Mouse (Mus musculus) MEL (cell line): ENCODE measurements around the gene Pcca. TPM values are rescaled to one million over a fixed set of nuclear protein-coding genes. Genes with fewer than 3 reads are reported as not detected.

Experiments
- DNase-seq: peaks from one replicate; pipeline ENCODE4 v3.0.0; 2011; ENCODE audit warnings: low read depth, low spot score
- H3K27ac ChIP-seq: 2 replicates; pipeline ENCODE4 v1.5.1; 2012; ENCODE audit warnings: low read depth, mild to moderate bottlenecking, control low read depth, low read length, moderate library complexity; ENCODE audit not compliant: control insufficient read depth
- H3K27me3 ChIP-seq, 2 experiments: fragments of 150-350 bp in 1 of 2; sonication (generic) in 1 of 2; 2 replicates each; pipeline ENCODE4 v1.6.1; 2012; ENCODE audit warnings: low read length in 2 of 2, mild to moderate bottlenecking in 2 of 2, improper control_type of control experiment in 1 of 2, moderate library complexity in 1 of 2; ENCODE audit not compliant: insufficient read depth in 2 of 2, control insufficient read depth in 1 of 2
- H3K36me3 ChIP-seq, 2 experiments: 2 replicates each; pipeline ENCODE4 v1.6.1; 2012 to 2014; ENCODE audit warnings: low read length in 2 of 2, improper control_type of control experiment in 1 of 2, inconsistent platforms in 1 of 2, mild to moderate bottlenecking in 1 of 2; ENCODE audit not compliant: insufficient read depth in 2 of 2, control insufficient read depth in 1 of 2
- H3K4me1 ChIP-seq, 2 experiments: fragments of 150-350 bp in 1 of 2; sonication (generic) in 1 of 2; 2 replicates each; pipeline ENCODE4 v1.6.1; 2012; ENCODE audit warnings: low read length in 2 of 2, improper control_type of control experiment in 1 of 2, mild to moderate bottlenecking in 1 of 2; ENCODE audit not compliant: insufficient read depth in 2 of 2, control insufficient read depth in 1 of 2
- H3K4me3 ChIP-seq, 2 experiments: fragments of 150-350 bp in 1 of 2; sonication (generic) in 1 of 2; 2 replicates each; pipeline ENCODE4 v1.5.1; 2012; ENCODE audit warnings: low read depth in 2 of 2, low read length in 2 of 2, mild to moderate bottlenecking in 2 of 2, moderate library complexity in 2 of 2, control low read depth in 1 of 2, improper control_type of control experiment in 1 of 2; ENCODE audit not compliant: control insufficient read depth in 1 of 2, insufficient read depth in 1 of 2
- H3K79me2 ChIP-seq: 2 replicates; pipeline ENCODE4 v1.6.1; 2012; ENCODE audit warnings: mild to moderate bottlenecking, low read length, moderate library complexity; ENCODE audit not compliant: control insufficient read depth, poor library complexity, insufficient read depth
- H3K9ac ChIP-seq: 2 replicates; pipeline ENCODE4 v1.6.1; 2012; ENCODE audit warnings: low read depth, mild to moderate bottlenecking, control low read depth, low read length, moderate library complexity; ENCODE audit not compliant: control insufficient read depth, poor library complexity, severe bottlenecking
- H3K9me3 ChIP-seq: fragments of 150-350 bp; sonication (generic); replicated peaks from 2 replicates; pipeline ENCODE4 v1.6.1; 2012; ENCODE audit warnings: mild to moderate bottlenecking, low read length, improper control_type of control experiment, moderate library complexity; ENCODE audit not compliant: insufficient read depth
- BHLHE40 ChIP-seq: IDR thresholded peaks from 2 replicates; pipeline ENCODE4 v1.6.1; 2012; ENCODE audit warnings: low read depth, mild to moderate bottlenecking, inconsistent platforms, low read length, improper control_type of control experiment, borderline replicate concordance
- CHD1 ChIP-seq: IDR thresholded peaks from 2 replicates; pipeline ENCODE4 v1.6.1; 2012; ENCODE audit warnings: low read depth, mild to moderate bottlenecking, inconsistent platforms, low read length, improper control_type of control experiment
- CHD2 ChIP-seq: IDR thresholded peaks from 2 replicates; pipeline ENCODE4 v1.6.1; 2011; ENCODE audit warnings: low read length, improper control_type of control experiment
- CTCF ChIP-seq, 3 experiments: IDR thresholded peaks in 2 of 3; conservative IDR thresholded peaks in 1 of 3; 2 replicates each; pipeline ENCODE4 v1.5.1; 2011 to 2012; ENCODE audit warnings: low read length in 3 of 3, low read depth in 2 of 3, mild to moderate bottlenecking in 2 of 3, improper control_type of control experiment in 1 of 3, inconsistent platforms in 1 of 3, mixed read lengths in 1 of 3, moderate library complexity in 1 of 3; ENCODE audit not compliant: control insufficient read depth in 1 of 3, insufficient read depth in 1 of 3, poor library complexity in 1 of 3, severe bottlenecking in 1 of 3
- EP300 ChIP-seq, 2 experiments: IDR thresholded peaks; 2 replicates each; pipeline ENCODE4 v1.6.1; 2011; ENCODE audit warnings: improper control_type of control experiment in 2 of 2, low read length in 2 of 2, low read depth in 1 of 2, mild to moderate bottlenecking in 1 of 2
- GABPA ChIP-seq: IDR thresholded peaks from 2 replicates; pipeline ENCODE4 v1.6.1; 2012; ENCODE audit warnings: low read depth, mild to moderate bottlenecking, inconsistent platforms, low read length, improper control_type of control experiment, moderate library complexity
- GATA1 ChIP-seq: IDR thresholded peaks from 2 replicates; pipeline ENCODE4 v1.6.1; 2011; ENCODE audit warnings: low read depth, low read length, improper control_type of control experiment
- JUND ChIP-seq: IDR thresholded peaks from 2 replicates; pipeline ENCODE4 v1.6.1; 2011; ENCODE audit warnings: low read depth, mild to moderate bottlenecking, improper control_type of control experiment, low read length
- KAT2A ChIP-seq: conservative IDR thresholded peaks from 2 replicates; pipeline ENCODE4 v1.6.1; 2012; ENCODE audit warnings: low read depth, low read length, improper control_type of control experiment, inconsistent platforms
- MAZ ChIP-seq: IDR thresholded peaks from 2 replicates; pipeline ENCODE4 v1.6.1; 2012; ENCODE audit warnings: low read depth, mild to moderate bottlenecking, inconsistent platforms, low read length, improper control_type of control experiment
- MYC ChIP-seq: IDR thresholded peaks from 2 replicates; pipeline ENCODE4 v1.6.1; 2011; ENCODE audit warnings: low read depth, mild to moderate bottlenecking, low read length, improper control_type of control experiment, moderate library complexity
- POLR2A ChIP-seq, 2 experiments: IDR thresholded peaks; 2 replicates each; pipeline ENCODE4 v1.6.1; 2011 to 2012; ENCODE audit warnings: low read length in 2 of 2, mild to moderate bottlenecking in 2 of 2, control low read depth in 1 of 2, improper control_type of control experiment in 1 of 2, low read depth in 1 of 2, moderate library complexity in 1 of 2; ENCODE audit not compliant: control insufficient read depth in 1 of 2, insufficient read depth in 1 of 2, poor library complexity in 1 of 2
- POLR2AphosphoS2 ChIP-seq: IDR thresholded peaks from 2 replicates; pipeline ENCODE4 v1.6.1; 2011; ENCODE audit warnings: low read length, improper control_type of control experiment
- POLR2AphosphoS5 ChIP-seq: IDR thresholded peaks from 2 replicates; pipeline ENCODE4 v1.6.1; 2012; ENCODE audit warnings: low read depth, borderline replicate concordance, mild to moderate bottlenecking, inconsistent platforms, low read length, moderate library complexity, mixed read lengths
- RAD21 ChIP-seq: IDR thresholded peaks from 2 replicates; pipeline ENCODE4 v1.6.1; 2011; ENCODE audit warnings: mild to moderate bottlenecking, low read depth, low read length, improper control_type of control experiment
- RCOR1 ChIP-seq: IDR thresholded peaks from 2 replicates; pipeline ENCODE4 v1.6.1; 2012; ENCODE audit warnings: low read depth, mild to moderate bottlenecking, inconsistent platforms, low read length, improper control_type of control experiment
- SMC3 ChIP-seq: IDR thresholded peaks from 2 replicates; pipeline ENCODE4 v1.6.1; 2011; ENCODE audit warnings: low read depth, low read length, improper control_type of control experiment
- TAL1 ChIP-seq: IDR thresholded peaks from 2 replicates; pipeline ENCODE4 v1.6.1; 2012; ENCODE audit warnings: mild to moderate bottlenecking, inconsistent platforms, low read length, moderate library complexity, mixed read lengths
- TCF12 ChIP-seq: IDR thresholded peaks from 2 replicates; pipeline ENCODE4 v1.6.1; 2014; ENCODE audit warnings: low read depth, mild to moderate bottlenecking, inconsistent platforms, low read length, improper control_type of control experiment, moderate library complexity
- USF1 ChIP-seq: IDR thresholded peaks from 2 replicates; pipeline ENCODE4 v1.6.1; 2014; ENCODE audit warnings: low read depth, mild to moderate bottlenecking, inconsistent platforms, low read length, improper control_type of control experiment, moderate library complexity
- USF2 ChIP-seq, 2 experiments: IDR thresholded peaks; 2 replicates each; pipeline ENCODE4 v1.6.1; 2011 to 2012; ENCODE audit warnings: improper control_type of control experiment in 2 of 2, low read length in 2 of 2, borderline replicate concordance in 1 of 2, inconsistent platforms in 1 of 2, low read depth in 1 of 2, mild to moderate bottlenecking in 1 of 2; ENCODE audit not compliant: insufficient read depth in 1 of 2
- ZC3H11A ChIP-seq: IDR thresholded peaks from 2 replicates; pipeline ENCODE4 v1.6.1; 2012; ENCODE audit warnings: low read depth, mild to moderate bottlenecking, inconsistent platforms, low read length, improper control_type of control experiment
- ZMIZ1 ChIP-seq: IDR thresholded peaks from 2 replicates; pipeline ENCODE4 v1.6.1; 2012; ENCODE audit warnings: low read depth, mild to moderate bottlenecking, inconsistent platforms, low read length, improper control_type of control experiment, moderate library complexity
- ZNF384 ChIP-seq: IDR thresholded peaks from 2 replicates; pipeline ENCODE4 v1.6.1; 2012; ENCODE audit warnings: low read depth, mild to moderate bottlenecking, inconsistent platforms, low read length, improper control_type of control experiment
- polyA plus RNA-seq, 2 experiments: library from polyadenylated mRNA; stranded (reverse) in 1 of 2; unstranded in 1 of 2; fragments of >175 nt in 1 of 2; fragments of >200 nt in 1 of 2; gene quantifications; 2 replicates each; pipeline versions ENCODE4 v1.2.1 to v1.2.4; 2012; ENCODE audit warnings: low replicate concordance in 2 of 2, low read depth in 1 of 2; ENCODE audit not compliant: insufficient read length in 2 of 2, insufficient read depth in 1 of 2, missing spikeins in 1 of 2
- total RNA-seq: library from RNA; depleted of rRNA; stranded (reverse); fragments of 300-350 nt; gene quantifications from 2 replicates; pipeline ENCODE4 v1.2.3, GENCODE M21; 2012

Pcca gene
- total and polyA plus RNA-seq, 3 experiments = 21.2 to 22.7 TPM; not detected in 1

GRCm38 (mm10) chr14:122859792-122860191 lies 325.7 kb downstream of the Pcca start:
- H3K4me3 ChIP-seq = no peak overlapping the region
- TF ChIP-seq ZNF384 = no peak
- no peak for TF ChIP-seq RCOR1
- TF ChIP-seq CHD2 = no peak
- TF ChIP-seq MAZ = no peak
- TF ChIP-seq ZC3H11A = no peak
- TF ChIP-seq JUND = no peak
- no peak for TF ChIP-seq USF2 (IDR thresholded peaks at IDR 0.05; ENCODE audit: borderline replicate concordance in 1 of 2, insufficient read depth in 1 of 2, low read depth in 1 of 2, low read length in 2 of 2)
- TF ChIP-seq TAL1 = no peak
- no peak for TF ChIP-seq USF1
- TF ChIP-seq CHD1 = no peak
- no peak for TF ChIP-seq BHLHE40
- no peak for TF ChIP-seq CTCF (IDR thresholded peaks at IDR 0.05 in 2 of 3, conservative IDR thresholded peaks at IDR 0.05 in 1 of 3; ENCODE audit: control insufficient read depth in 1 of 3, insufficient read depth in 1 of 3, low read depth in 2 of 3, low read length in 3 of 3, poor library complexity in 1 of 3, severe bottlenecking in 1 of 3)
- no peak for TF ChIP-seq POLR2A (IDR thresholded peaks at IDR 0.05; ENCODE audit: control insufficient read depth in 1 of 2, insufficient read depth in 1 of 2, low read depth in 1 of 2, low read length in 2 of 2, poor library complexity in 1 of 2)
- no peak for TF ChIP-seq TCF12
- no peak overlapping the region for H3K27ac ChIP-seq
- no peak overlapping the region for H3K9ac ChIP-seq
- H3K9me3 ChIP-seq = no peaks in the 10 kb centered on the region
- H3K36me3 ChIP-seq = peaks cover 0 to 10% of the 10 kb centered on the region in 2 experiments; a peak in 2 of 4 replicates
- no peak for DNase-seq
- peaks cover under 1 to 1% of the 10 kb centered on the region in 2 experiments; a peak in 2 of 4 replicates for H3K4me1 ChIP-seq
- no peaks in the 10 kb centered on the region for H3K79me2 ChIP-seq
- H3K27me3 ChIP-seq = no peaks in the 10 kb centered on the region

DNA sequence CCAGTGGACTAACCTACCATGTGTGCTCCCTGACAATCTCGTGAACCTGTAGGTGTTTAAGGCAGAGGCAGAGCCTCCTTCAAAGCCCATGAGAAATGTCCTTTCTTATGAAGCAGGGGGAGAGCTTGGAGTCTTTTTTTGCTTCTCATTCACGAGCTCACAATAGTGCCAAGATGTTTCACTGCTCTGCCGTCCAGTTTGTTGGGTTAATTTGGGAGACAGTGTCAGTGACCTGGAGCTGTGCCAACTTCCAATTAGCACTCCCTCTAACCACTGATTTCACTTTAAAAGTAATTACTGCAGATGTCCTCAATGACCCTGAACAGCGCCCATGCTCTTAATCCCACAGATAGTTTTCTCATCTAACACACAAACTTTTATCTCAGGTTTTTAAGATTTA lies 328.5 kb downstream of the Pcca start:
- Histone ChIP-seq H3K27ac (no peak overlapping the region), H3K36me3 (peaks cover 0 to 30% of the 10 kb centered on the region in 2 experiments; a peak in 2 of 4 replicates), H3K9ac (no peak overlapping the region), H3K9me3 (no peaks in the 10 kb centered on the region), H3K79me2 (no peaks in the 10 kb centered on the region), H3K4me3 (no peak overlapping the region), H3K4me1 (peaks cover 17 to 19% of the 10 kb centered on the region in 2 experiments), H3K27me3 (no peaks in the 10 kb centered on the region)
- TF ChIP-seq POLR2AphosphoS2 (no peak), ZMIZ1 (no peak), SMC3 (no peak), CHD2 (no peak), CTCF (IDR thresholded peaks at IDR 0.05 in 2 of 3, conservative IDR thresholded peaks at IDR 0.05 in 1 of 3; ENCODE audit: control insufficient read depth in 1 of 3, insufficient read depth in 1 of 3, low read depth in 2 of 3, low read length in 3 of 3, poor library complexity in 1 of 3, severe bottlenecking in 1 of 3) (no peak), BHLHE40 (no peak), TCF12 (no peak), POLR2AphosphoS5 (no peak), MYC (no peak), RAD21 (no peak), RCOR1 (no peak), EP300 (IDR thresholded peaks at IDR 0.05; ENCODE audit: low read depth in 1 of 2, low read length in 2 of 2) (no peak), CHD1 (no peak), POLR2A (IDR thresholded peaks at IDR 0.05; ENCODE audit: control insufficient read depth in 1 of 2, insufficient read depth in 1 of 2, low read depth in 1 of 2, low read length in 2 of 2, poor library complexity in 1 of 2) (no peak), GABPA (no peak), GATA1 (no peak), KAT2A (no peak)
- DNase-seq = no peak
